Mouse (Mus musculus) lung, postnatal 14 days (tissue): ENCODE results near the gene Sorcs3.

ENCODE experiments used
- DNase-seq: peaks from one replicate; pipeline ENCODE4 v3.0.0; 2021

Sorcs3 gene

GRCm38 (mm10) chr19:48725851-48726419 is 520.1 kb downstream of the Sorcs3 start:
- no peak for DNase-seq

GRCm38 (mm10) chr19:48727048-48727447 is 521.2 kb downstream of the Sorcs3 start:
- no peak for DNase-seq

GRCm38 (mm10) chr19:48727601-48728000 is 521.8 kb downstream of the Sorcs3 start:
- DNase-seq: no peak

GRCm38 (mm10) chr19:48731731-48732130 is 525.9 kb downstream of the Sorcs3 start:
- no peak for DNase-seq

- no peak for DNase-seq
These were observed 528.5 kb downstream of the Sorcs3 start for GRCm38 (mm10) chr19:48734370-48734769.

- DNase-seq: no peak
These were observed 531.7 kb downstream of the Sorcs3 start for GRCm38 (mm10) chr19:48737554-48737953.

- no peak for DNase-seq
These were observed 549.3 kb downstream of the Sorcs3 start for GRCm38 (mm10) chr19:48755156-48755555.

- no peak for DNase-seq
These were observed 551.0 kb downstream of the Sorcs3 start for GRCm38 (mm10) chr19:48756831-48757230.

GRCm38 (mm10) chr19:48766524-48766923 is 560.7 kb downstream of the Sorcs3 start:
- DNase-seq: no peak

GRCm38 (mm10) chr19:48771565-48771964 is 565.7 kb downstream of the Sorcs3 start:
- DNase-seq: no peak

- DNase-seq: no peak
These were observed 573.4 kb downstream of the Sorcs3 start for GRCm38 (mm10) chr19:48779095-48779765.

- no peak for DNase-seq
These were observed 575.0 kb downstream of the Sorcs3 start for GRCm38 (mm10) chr19:48780813-48781212.

GRCm38 (mm10) chr19:48782024-48782721 is 576.3 kb downstream of the Sorcs3 start:
- DNase-seq: no peak

- no peak for DNase-seq
These were observed 581.4 kb downstream of the Sorcs3 start for GRCm38 (mm10) chr19:48787269-48787668.

- DNase-seq: no peak
These were observed 598.7 kb downstream of the Sorcs3 start for GRCm38 (mm10) chr19:48804546-48804945.

- no peak for DNase-seq
These were observed 605.7 kb downstream of the Sorcs3 start for GRCm38 (mm10) chr19:48811541-48811940.

GRCm38 (mm10) chr19:48813823-48814222 is 608.0 kb downstream of the Sorcs3 start:
- no peak for DNase-seq

- DNase-seq: no peak
These were observed 609.2 kb downstream of the Sorcs3 start for GRCm38 (mm10) chr19:48815064-48815463.

- DNase-seq: no peak
These were observed 614.9 kb downstream of the Sorcs3 start for GRCm38 (mm10) chr19:48820493-48821282.

- no peak for DNase-seq
These were observed 615.5 kb downstream of the Sorcs3 start for GRCm38 (mm10) chr19:48821283-48821715.

- no peak for DNase-seq
These were observed 628.5 kb downstream of the Sorcs3 start for GRCm38 (mm10) chr19:48834342-48834741.

- DNase-seq: no peak
These were observed 633.6 kb downstream of the Sorcs3 start for GRCm38 (mm10) chr19:48839418-48839817.

GRCm38 (mm10) chr19:48847700-48848099 is 641.9 kb downstream of the Sorcs3 start:
- DNase-seq: no peak
